Mouse (Mus musculus): ENCODE results near the gene Tmem40. TPM values are rescaled to one million over a fixed set of nuclear protein-coding genes. Genes with fewer than 3 reads are reported as not detected.

Tmem40 gene
- polyA plus RNA-seq, 1 experiment from 2014 or later: 1.6 TPM

DNA sequence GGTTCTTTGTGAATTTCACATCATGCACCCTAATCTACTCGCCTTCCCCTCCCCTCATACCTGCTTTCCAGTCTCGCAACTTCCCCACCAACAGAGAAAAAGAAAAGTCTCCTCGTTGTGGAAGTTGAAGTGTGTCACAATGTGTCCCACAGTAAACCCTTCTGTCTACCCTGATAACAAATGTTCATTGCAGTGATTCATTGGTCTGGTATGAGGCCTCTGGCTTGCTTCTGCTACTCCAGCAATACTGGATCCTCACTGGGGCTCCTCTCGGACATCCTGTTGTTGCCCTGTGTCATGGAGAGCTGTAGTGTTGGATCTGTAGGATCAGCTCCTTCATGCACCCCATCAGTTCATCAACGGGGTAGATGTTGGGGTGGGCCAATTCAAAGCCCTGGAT is 40.0 kb downstream of the Tmem40 start:
- H3K4me3 ChIP-seq: no peak overlapping the region
- no peaks in the 10 kb centered on the region for H3K36me3 ChIP-seq (replicated peaks)
- H3K9me3 ChIP-seq: no peaks in the 10 kb centered on the region
- 85% methylated on average over 5 of the region's 5 CpGs for WGBS
- no peak overlapping the region for H3K27ac ChIP-seq (replicated peaks)
- H3K27me3 ChIP-seq (replicated peaks; ENCODE audit: low read depth, poor library complexity, severe bottlenecking): no peaks in the 10 kb centered on the region
- no peak for DNase-seq (ENCODE audit: low spot score)
- peaks cover 15% of the 10 kb centered on the region for H3K4me1 ChIP-seq

DNA sequence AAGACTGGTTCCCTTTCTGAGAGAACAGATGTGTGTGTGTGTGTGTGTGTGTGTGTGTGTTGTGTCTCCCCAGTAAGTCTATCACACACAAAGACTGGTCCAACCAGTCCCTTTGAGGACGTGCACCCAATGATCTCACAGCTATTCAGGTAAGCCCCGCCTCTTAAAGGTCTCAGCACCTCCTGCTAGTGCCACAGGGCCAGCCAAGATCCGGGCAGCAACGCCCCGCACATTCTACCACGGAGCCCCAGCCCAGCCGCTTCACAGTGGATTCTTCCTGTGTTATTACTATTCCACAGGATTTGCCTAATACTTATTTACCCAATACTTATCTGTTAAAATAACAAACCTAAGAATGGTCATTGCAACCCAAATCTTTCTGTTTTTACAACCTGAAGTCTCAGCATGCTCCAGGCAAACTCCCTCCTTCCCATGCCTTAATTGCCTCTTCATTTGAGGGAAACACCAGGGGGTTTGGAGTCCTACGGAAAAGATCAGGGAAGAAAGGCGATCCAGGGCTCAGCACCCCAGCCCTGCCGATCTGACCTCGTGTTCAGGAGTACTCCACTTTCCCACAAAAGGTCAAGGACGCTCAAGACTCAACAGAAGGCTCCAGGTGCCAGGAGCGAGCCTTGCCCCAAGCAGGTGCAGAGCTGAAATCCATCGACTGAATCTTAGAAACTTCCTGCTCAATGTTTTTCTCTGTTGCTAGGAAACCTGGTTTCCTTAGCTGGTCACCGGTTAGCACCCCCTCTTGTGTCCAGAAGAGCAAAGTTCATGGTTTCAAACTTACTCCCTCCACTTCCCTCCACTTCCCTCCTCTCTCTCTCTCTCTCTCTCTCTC is 44.3 kb downstream of the Tmem40 start:
- Histone ChIP-seq H3K4me3 (peak overlapping the region; percentile 48), H3K27ac (replicated peaks) (peak overlapping the region; percentile 53), H3K27me3 (replicated peaks; ENCODE audit: low read depth, poor library complexity, severe bottlenecking) (no peaks in the 10 kb centered on the region), H3K4me1 (peaks cover 24% of the 10 kb centered on the region), H3K36me3 (replicated peaks) (no peaks in the 10 kb centered on the region), H3K9me3 (no peaks in the 10 kb centered on the region)
- 1% methylated on average over 15 of the region's 15 CpGs for WGBS
- DNase-seq (ENCODE audit: low spot score): peak; percentile 71

DNA sequence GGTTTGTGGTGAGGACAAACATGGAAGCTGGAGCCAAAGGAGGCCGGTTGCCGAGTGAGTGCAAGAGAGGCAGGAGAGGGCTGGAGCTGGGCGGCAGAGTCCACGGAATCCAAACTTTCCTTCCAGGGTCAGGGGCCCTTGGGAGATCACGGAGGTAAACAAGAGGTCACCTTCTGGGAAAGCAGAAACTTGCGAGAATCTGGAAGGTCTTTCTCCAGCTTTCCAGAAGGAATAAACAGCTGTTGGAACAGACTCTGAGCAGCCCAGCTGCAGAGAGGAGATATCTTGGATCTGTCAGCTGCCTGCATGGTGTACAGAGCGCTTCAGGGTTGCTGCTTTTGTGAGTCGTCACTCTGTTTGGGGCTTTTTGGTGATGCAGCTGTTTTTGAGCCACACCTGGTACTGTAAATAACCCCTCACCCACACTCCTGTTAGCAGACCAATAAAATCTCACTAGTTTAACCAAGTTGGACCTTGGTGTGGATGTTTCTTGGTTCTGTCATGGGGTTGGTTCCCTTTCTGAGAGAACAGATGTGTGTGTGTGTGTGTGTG is 45.0 kb downstream of the Tmem40 start:
- 13% methylated on average over 8 of the region's 8 CpGs for WGBS
- H3K4me3 ChIP-seq: peak overlapping the region; percentile 48
- H3K27ac ChIP-seq (replicated peaks): peak overlapping the region; percentile 53

DNA sequence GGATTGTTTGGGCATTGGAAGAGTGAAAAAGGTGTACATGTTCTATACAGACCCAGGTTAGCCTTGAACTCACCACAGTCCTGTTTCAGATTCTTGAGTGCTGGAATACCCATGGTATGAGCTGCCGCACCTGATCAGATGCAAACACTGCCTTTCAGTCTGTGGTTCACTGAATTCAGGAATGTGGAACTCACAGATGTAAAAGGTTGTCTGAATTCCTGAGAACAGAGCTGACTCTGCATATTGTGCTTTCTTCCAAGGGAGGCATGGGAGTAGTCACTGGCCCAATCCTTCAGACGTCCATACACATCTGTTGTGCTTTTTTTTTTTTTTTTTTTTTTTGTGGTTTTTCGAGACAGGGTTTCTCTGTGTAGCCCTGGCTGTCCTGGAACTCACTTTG is 50.9 kb downstream of the Tmem40 start:
- Histone ChIP-seq H3K4me1 (no peaks in the 10 kb centered on the region), H3K36me3 (replicated peaks) (no peaks in the 10 kb centered on the region), H3K27ac (replicated peaks) (no peak overlapping the region), H3K27me3 (replicated peaks; ENCODE audit: low read depth, poor library complexity, severe bottlenecking) (no peaks in the 10 kb centered on the region), H3K9me3 (no peaks in the 10 kb centered on the region), H3K4me3 (no peak overlapping the region)
- WGBS: 68% methylated on average over 3 of the region's 3 CpGs
- DNase-seq (ENCODE audit: low spot score): no peak

More for the DNA sequence above, 45.0 kb downstream of the Tmem40 start:
- H3K4me1 ChIP-seq: peaks cover 24% of the 10 kb centered on the region
- no peaks in the 10 kb centered on the region for H3K36me3 ChIP-seq (replicated peaks)
- no peaks in the 10 kb centered on the region for H3K27me3 ChIP-seq (replicated peaks; ENCODE audit: low read depth, poor library complexity, severe bottlenecking)
- no peaks in the 10 kb centered on the region for H3K9me3 ChIP-seq
- DNase-seq (ENCODE audit: low spot score): peak; percentile 23

DNA sequence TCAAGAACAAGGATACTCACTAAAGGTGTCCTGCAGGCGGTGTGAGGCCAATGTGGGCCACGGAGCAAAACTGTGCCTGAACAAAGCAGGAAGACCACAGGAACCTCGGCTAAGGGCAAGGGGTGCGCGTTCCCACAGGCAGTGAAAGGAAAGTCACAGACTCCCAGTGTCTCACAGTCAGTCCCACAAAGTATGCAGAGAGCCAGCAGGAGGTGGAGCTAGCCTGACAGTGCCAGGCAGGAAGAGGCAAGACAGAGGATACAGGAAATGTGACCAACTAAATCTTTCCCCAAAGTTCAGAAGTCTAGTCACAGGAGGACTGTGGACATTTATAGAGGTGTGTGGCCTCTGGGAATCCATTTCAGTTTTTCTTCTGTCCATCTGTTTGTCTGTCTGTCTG is 59.3 kb downstream of the Tmem40 start:
- Histone ChIP-seq H3K4me3 (no peak overlapping the region), H3K27ac (replicated peaks) (no peak overlapping the region), H3K4me1 (0 out of 2 replicates have a peak, but pooled peaks cover 2% of the 10 kb centered on the region), H3K9me3 (no peaks in the 10 kb centered on the region), H3K27me3 (replicated peaks; ENCODE audit: low read depth, poor library complexity, severe bottlenecking) (no peaks in the 10 kb centered on the region), H3K36me3 (replicated peaks) (no peaks in the 10 kb centered on the region)
- no peak for DNase-seq (ENCODE audit: low spot score)
- 81% methylated on average over 5 of the region's 5 CpGs for WGBS

DNA sequence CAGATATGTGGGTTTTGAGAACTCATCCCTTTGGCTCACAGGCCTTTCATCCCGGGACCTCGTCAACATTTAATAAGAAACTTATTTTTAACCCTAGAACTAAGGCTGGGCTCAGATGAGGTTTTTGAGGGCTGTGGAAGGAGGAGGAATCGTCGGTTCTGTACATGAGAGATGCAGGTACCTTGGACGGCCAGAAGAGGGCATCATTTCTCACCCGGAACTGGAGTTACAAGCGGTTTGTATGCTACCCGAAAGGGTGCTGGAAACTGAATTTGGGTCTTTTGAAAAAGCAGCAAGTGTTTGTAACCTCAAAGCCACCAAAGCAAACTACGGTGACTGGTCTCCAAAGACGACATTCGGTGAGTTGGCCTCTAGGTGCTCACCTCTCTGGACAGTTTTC is 60.9 kb downstream of the Tmem40 start:
- Histone ChIP-seq H3K27me3 (replicated peaks; ENCODE audit: low read depth, poor library complexity, severe bottlenecking) (no peaks in the 10 kb centered on the region), H3K4me1 (0 out of 2 replicates have a peak, but pooled peaks cover 4% of the 10 kb centered on the region), H3K27ac (replicated peaks) (no peak overlapping the region), H3K36me3 (replicated peaks) (no peaks in the 10 kb centered on the region), H3K9me3 (no peaks in the 10 kb centered on the region), H3K4me3 (no peak overlapping the region)
- DNase-seq (ENCODE audit: low spot score): no peak
- WGBS: 47% methylated on average over 11 of the region's 11 CpGs

DNA sequence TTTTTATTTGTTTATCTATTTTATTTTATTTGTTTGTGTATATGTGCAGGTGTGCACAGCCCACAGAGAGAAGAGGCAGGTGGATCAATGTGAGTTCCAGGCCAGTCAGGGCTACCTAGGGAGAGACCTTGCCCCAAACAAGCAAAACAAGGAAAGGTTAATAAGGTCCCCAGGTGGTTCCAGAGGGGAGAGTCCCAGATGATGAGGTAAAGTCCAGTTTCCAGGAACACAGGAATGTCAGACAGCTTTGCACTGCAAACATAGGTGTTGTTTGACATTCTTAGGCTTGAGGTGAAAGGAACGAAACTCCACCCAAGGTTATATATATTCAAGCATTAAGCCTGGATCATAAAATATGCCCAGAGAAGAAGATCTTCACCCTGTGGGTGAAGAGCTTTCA is 61.4 kb downstream of the Tmem40 start:
- no peak for DNase-seq (ENCODE audit: low spot score)
- no peaks in the 10 kb centered on the region for H3K36me3 ChIP-seq (replicated peaks)
- 91% methylated on average over 1 of the region's 1 CpGs for WGBS
- H3K9me3 ChIP-seq: no peaks in the 10 kb centered on the region
- H3K4me3 ChIP-seq: no peak overlapping the region
- H3K27me3 ChIP-seq (replicated peaks; ENCODE audit: low read depth, poor library complexity, severe bottlenecking): no peaks in the 10 kb centered on the region
- H3K4me1 ChIP-seq: 0 out of 2 replicates have a peak, but pooled peaks cover 4% of the 10 kb centered on the region
- H3K27ac ChIP-seq (replicated peaks): no peak overlapping the region

DNA sequence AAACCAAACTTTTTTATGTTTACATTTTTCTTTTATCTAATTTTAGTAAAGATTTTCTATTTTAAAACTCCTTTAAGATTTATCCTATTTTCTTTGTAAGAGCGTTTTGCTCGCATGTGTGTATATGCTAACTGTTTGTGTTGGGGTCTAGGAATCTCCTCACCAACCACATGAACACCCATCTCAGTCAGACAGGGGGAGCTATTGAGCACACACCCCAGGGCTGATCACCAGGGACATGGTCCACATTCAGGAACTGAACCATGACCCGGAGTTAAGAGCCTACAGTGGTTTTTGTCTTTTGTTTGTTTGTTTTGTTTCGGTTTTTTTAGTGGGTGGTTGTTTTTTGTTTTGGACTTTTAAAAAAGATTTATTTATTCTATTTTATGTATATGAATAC is 63.5 kb downstream of the Tmem40 start:
- no peak overlapping the region for H3K27ac ChIP-seq (replicated peaks)
- DNase-seq (ENCODE audit: low spot score): no peak
- no peaks in the 10 kb centered on the region for H3K9me3 ChIP-seq
- no peaks in the 10 kb centered on the region for H3K36me3 ChIP-seq (replicated peaks)
- WGBS: 89% methylated on average over 4 of the region's 4 CpGs
- no peaks in the 10 kb centered on the region for H3K27me3 ChIP-seq (replicated peaks; ENCODE audit: low read depth, poor library complexity, severe bottlenecking)
- H3K4me1 ChIP-seq: peaks cover 10% of the 10 kb centered on the region; the same call in 1 of the 2 replicates
- H3K4me3 ChIP-seq: no peak overlapping the region

DNA sequence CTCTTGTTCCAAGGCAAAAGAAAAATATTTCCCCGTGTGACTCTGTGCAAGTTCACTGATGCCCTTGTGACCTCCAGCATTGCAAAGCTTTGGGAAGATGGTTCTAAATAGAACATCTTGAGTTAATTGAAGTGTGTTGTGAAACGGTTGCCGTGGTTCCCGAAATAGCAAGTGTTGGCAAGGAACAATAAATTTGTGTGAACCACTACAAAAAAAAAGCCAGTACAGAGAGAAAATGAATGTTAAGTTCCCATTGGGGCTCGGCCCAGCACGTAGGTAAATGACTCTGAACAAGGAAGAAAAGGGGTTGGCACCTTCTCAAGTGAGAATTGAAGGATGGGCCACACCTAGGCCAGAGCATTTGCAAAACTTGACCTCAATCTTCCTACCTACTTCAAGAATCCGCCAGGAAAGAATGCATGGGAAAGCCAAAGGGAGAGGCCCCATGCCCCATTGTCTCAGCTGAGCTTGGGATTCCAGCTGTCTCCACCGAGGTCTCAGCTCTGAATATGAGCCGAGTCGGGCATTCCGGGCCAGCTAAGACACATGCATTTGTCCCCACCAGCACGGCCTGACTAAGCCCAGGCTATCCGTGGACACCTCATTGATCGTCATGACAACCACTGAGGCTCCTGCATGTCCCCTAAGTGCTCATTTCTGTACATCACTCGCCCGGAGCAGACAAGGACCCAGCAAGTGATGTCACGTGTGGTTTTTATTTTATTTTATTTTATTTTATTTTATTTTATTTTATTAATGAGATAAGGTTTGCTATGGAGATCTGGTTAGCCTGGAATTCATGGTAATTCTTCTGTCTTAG is 64.3 kb downstream of the Tmem40 start:
- Histone ChIP-seq H3K4me3 (no peak overlapping the region), H3K9me3 (no peaks in the 10 kb centered on the region), H3K27me3 (replicated peaks; ENCODE audit: low read depth, poor library complexity, severe bottlenecking) (no peaks in the 10 kb centered on the region), H3K4me1 (peaks cover 10% of the 10 kb centered on the region; the same call in 1 of the 2 replicates), H3K27ac (replicated peaks) (peak overlapping the region; percentile 14; the same call in 1 of the 2 replicates), H3K36me3 (replicated peaks) (no peaks in the 10 kb centered on the region)
- no peak for DNase-seq (ENCODE audit: low spot score)
- 78% methylated on average over 17 of the region's 17 CpGs for WGBS

DNA sequence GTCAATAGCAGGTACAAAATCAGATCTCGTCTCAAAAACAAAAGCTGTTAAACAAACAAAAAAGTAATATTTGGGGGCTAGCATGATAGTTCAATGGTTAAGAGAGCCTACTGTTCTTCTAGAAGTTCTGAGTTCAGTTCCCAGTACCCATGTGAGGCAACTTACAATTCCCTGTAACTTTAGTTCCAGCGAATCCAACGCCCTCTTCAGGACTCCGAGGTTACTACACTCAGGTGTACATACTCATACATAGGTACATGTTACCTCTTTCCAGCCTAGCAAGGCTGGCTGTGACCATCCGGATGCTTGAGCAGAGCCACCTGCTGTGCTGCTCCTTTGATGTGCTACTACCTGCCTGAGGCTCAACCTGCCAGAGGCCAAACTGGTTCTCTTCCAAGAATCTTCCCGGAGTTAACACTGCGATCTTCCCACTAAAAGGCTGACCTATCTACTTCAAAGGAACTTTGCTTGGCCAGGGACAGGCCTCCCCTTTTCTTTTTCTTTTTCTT is 65.4 kb downstream of the Tmem40 start:
- no peak for DNase-seq (ENCODE audit: low spot score)

DNA sequence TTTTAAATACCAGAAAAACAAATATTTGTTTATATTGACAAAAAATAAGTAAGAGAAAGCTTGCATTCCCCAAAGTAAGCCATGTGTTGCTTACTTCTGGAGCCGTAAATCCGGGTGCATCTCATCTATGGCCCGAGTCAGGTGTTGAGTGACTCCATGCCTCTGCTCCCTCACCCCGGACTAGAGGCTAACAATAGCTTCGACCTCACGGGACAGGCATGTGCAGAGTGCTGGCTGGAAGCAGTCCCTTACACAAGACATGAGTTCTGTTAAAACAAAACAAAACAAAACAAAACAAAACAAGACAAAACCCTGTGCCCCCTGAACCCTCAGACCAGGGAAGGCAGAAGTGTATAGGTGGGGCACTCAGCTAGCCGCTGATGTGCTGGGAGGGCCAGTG is 67.1 kb downstream of the Tmem40 start:
- WGBS: 53% methylated on average over 7 of the region's 7 CpGs
- DNase-seq (ENCODE audit: low spot score): no peak

More for the DNA sequence above, 65.4 kb downstream of the Tmem40 start:
- peaks cover 10% of the 10 kb centered on the region; the same call in 1 of the 2 replicates for H3K4me1 ChIP-seq
- H3K27me3 ChIP-seq (replicated peaks; ENCODE audit: low read depth, poor library complexity, severe bottlenecking): no peaks in the 10 kb centered on the region
- 83% methylated on average over 7 of the region's 7 CpGs for WGBS
- H3K9me3 ChIP-seq: no peaks in the 10 kb centered on the region
- no peak overlapping the region for H3K4me3 ChIP-seq
- no peak overlapping the region for H3K27ac ChIP-seq (replicated peaks)
- H3K36me3 ChIP-seq (replicated peaks): no peaks in the 10 kb centered on the region

DNA sequence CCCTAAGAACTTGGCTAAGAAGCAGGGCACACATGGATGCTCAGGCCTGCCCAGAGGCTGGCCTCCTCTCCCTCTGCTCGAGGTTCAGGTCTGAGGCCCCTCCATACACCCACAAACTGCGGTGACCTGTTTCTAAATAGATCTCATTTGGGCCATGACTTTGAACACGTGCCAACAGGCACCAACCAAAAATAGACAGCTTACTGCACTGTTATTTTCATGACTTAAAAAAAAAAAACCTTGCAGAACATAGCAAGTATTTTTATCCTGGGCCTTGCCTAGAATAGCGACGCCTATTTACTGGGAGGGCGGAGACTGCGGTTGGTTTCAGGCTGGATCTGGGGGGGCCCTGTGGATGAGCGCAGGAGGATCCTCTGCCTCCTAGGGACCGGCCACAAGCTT is 67.8 kb downstream of the Tmem40 start:
- DNase-seq (ENCODE audit: low spot score): no peak
- H3K4me3 ChIP-seq: no peak overlapping the region
- H3K36me3 ChIP-seq (replicated peaks): no peaks in the 10 kb centered on the region
- H3K4me1 ChIP-seq: peaks cover 10% of the 10 kb centered on the region; the same call in 1 of the 2 replicates
- H3K27me3 ChIP-seq (replicated peaks; ENCODE audit: low read depth, poor library complexity, severe bottlenecking): no peaks in the 10 kb centered on the region
- WGBS: 53% methylated on average over 9 of the region's 9 CpGs
- H3K27ac ChIP-seq (replicated peaks): no peak overlapping the region
- H3K9me3 ChIP-seq: no peaks in the 10 kb centered on the region

More for the DNA sequence above, 67.1 kb downstream of the Tmem40 start:
- Histone ChIP-seq H3K27me3 (replicated peaks; ENCODE audit: low read depth, poor library complexity, severe bottlenecking) (no peaks in the 10 kb centered on the region), H3K4me1 (peaks cover 10% of the 10 kb centered on the region; the same call in 1 of the 2 replicates), H3K9me3 (no peaks in the 10 kb centered on the region), H3K4me3 (no peak overlapping the region), H3K27ac (replicated peaks) (no peak overlapping the region), H3K36me3 (replicated peaks) (no peaks in the 10 kb centered on the region)
